ENCODE assay signal across 9 mouse cellular contexts in the genomic region with DNA sequence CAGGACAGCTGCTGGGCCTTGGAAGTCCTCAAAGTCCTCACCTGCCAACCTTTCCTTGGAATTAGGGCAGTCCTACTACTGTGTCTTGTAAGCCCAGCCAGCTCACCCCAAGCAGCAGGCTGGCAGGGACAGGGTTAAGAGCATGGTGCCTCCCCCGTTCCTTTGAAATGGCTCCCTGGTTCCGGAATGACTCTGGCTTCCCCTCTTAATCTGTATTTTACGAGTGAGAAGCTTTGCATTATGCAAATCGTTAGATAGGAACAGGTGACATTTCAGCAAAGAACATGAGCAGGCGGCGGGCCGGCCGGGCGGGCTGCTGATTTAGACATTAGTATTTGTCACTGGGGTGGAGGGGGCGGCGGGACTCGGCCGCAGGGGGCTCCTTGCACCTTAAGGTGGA.
DNase-seq lines count a peak whose midpoint lies in the region; ATAC-seq and TF ChIP-seq lines count a peak whose summit lies in the region.
"Had no signal": no experiment of that assay in that cellular context is flagged by ENCODE, and none has a peak within 500 bp of the region (broad histone marks: within the 10 kb centered on the region; RNA-seq: fewer than 3 reads in every experiment).

No protein-coding gene starts in this region.

- H3K27me3 ChIP-seq in neural tube, embryonic 11.5 days (ENCODE audit: control insufficient read depth, insufficient read depth, low read length), result peaks cover 16% of the 10 kb centered on the region
- no peaks in the 10 kb centered on the region for H3K27me3 ChIP-seq in stomach, postnatal 0 days (ENCODE audit: control insufficient read depth, insufficient read depth, low read length)

- TF ChIP-seq CTCF in stomach, postnatal 0 days (IDR thresholded peaks at IDR 0.05; ENCODE audit: low read depth), result no peak
- no peak for TF ChIP-seq CTCF in lung, adult 2 months (IDR thresholded peaks at IDR 0.05; ENCODE audit: insufficient read depth, low read length)

- no peak overlapping the region for H3K9ac ChIP-seq in neural tube, embryonic 11.5 days (ENCODE audit: low read length)
- no peak overlapping the region for H3K9ac ChIP-seq in stomach, postnatal 0 days (ENCODE audit: low read length)

- H3K4me3 ChIP-seq in neural tube, embryonic 11.5 days (ENCODE audit: low read depth, low read length), result no peak overlapping the region
- H3K4me3 ChIP-seq in stomach, postnatal 0 days (ENCODE audit: low read depth, low read length), result no peak overlapping the region
- no peak overlapping the region for H3K4me3 ChIP-seq in lung, adult 2 months (replicated peaks; ENCODE audit: extremely low read depth, low read depth, low read length)

- H3K27ac ChIP-seq in neural tube, embryonic 11.5 days (ENCODE audit: low read depth, low read length), result no peak overlapping the region
- H3K27ac ChIP-seq in stomach, postnatal 0 days (replicated peaks), result no peak overlapping the region
- H3K27ac ChIP-seq: macrophage had no signal

- no peak for TF ChIP-seq EP300 in stomach, postnatal 0 days (optimal IDR thresholded peaks at IDR 0.05)

- H3K4me1 ChIP-seq in neural tube, embryonic 11.5 days (ENCODE audit: control insufficient read depth, insufficient read depth, low read length), result peaks cover 20% of the 10 kb centered on the region
- no peaks in the 10 kb centered on the region for H3K4me1 ChIP-seq in stomach, postnatal 0 days (replicated peaks; ENCODE audit: control insufficient read depth, insufficient read depth)
- peaks cover 2% of the 10 kb centered on the region; the same call in 1 of the 2 replicates for H3K4me1 ChIP-seq in lung, adult 2 months (ENCODE audit: control insufficient read depth, insufficient read depth, low read length)

- peak overlapping the region; percentile 32 for H3K4me2 ChIP-seq in neural tube, embryonic 11.5 days (ENCODE audit: low read depth)
- peak overlapping the region; percentile 32 for H3K4me2 ChIP-seq in stomach, postnatal 0 days (replicated peaks; ENCODE audit: low read depth)

- TF ChIP-seq POLR2A in lung, adult 2 months (IDR thresholded peaks at IDR 0.05; ENCODE audit: borderline replicate concordance, extremely low read depth, low read depth, low read length), result no peak

- 4% methylated on average over 13 of the region's 13 CpGs for WGBS in neural tube, embryonic 11.5 days
- WGBS in stomach, postnatal 0 days, result 6% methylated on average over 13 of the region's 13 CpGs
- WGBS in lung, adult 2 months, result 16% methylated on average over 13 of the region's 13 CpGs

- ATAC-seq in neural tube, embryonic 11.5 days (ENCODE audit: insufficient read depth, low FRiP score, low TSS enrichment), result no peak
- no peak for ATAC-seq in stomach, postnatal 0 days (ENCODE audit: low FRiP score, low TSS enrichment)

- no peaks in the 10 kb centered on the region for H3K36me3 ChIP-seq in neural tube, embryonic 11.5 days (ENCODE audit: control insufficient read depth, insufficient read depth, low read length)
- no peaks in the 10 kb centered on the region for H3K36me3 ChIP-seq in stomach, postnatal 0 days (ENCODE audit: control insufficient read depth, insufficient read depth, low read length)

- DNase-seq in embryo, embryonic 10.5 days (ENCODE audit: low spot score), result peak; percentile 39
- no peak for DNase-seq in embryo, embryonic 9.5 days (ENCODE audit: extremely low spot score)
- no peak for DNase-seq in neural tube, embryonic 11.5 days (ENCODE audit: low spot score)
- DNase-seq in neural tube, embryonic 10.5 days (ENCODE audit: extremely low spot score, low spot score), result no peak
- peak; percentile 28 to 50 for DNase-seq in left cerebral cortex, postnatal 25 days (ENCODE audit: low spot score in 2 of 2)
- no peak for DNase-seq in stomach, postnatal 0 days (ENCODE audit: low spot score)
- no peak for DNase-seq in MN1 (ENCODE audit: low spot score)
- DNase-seq in lung, adult 2 months, result no peak

- intact Hi-C loops in left cerebral cortex, postnatal 25 days (cut with DNase I), result no loop called here

- H3K9me3 ChIP-seq in neural tube, embryonic 11.5 days (ENCODE audit: control insufficient read depth, low read length), result no peaks in the 10 kb centered on the region
- H3K9me3 ChIP-seq in stomach, postnatal 0 days (ENCODE audit: control insufficient read depth, low read length), result no peaks in the 10 kb centered on the region

Comparison
In these comparisons a context has a peak if more than half of its experiments do, and no peak if none do; other contexts are left out.
1. DNase-seq: peak in embryo, embryonic 10.5 days (single experiment) and left cerebral cortex, postnatal 25 days (2 of 2); none in embryo, embryonic 9.5 days (single experiment), neural tube, embryonic 11.5 days (single experiment), neural tube, embryonic 10.5 days (single experiment), stomach, postnatal 0 days (single experiment), MN1 (single experiment) and lung, adult 2 months (single experiment).